Mouse (Mus musculus): ENCODE data around the gene Pde4c. TPM values are rescaled to one million over a fixed set of nuclear protein-coding genes. Genes with fewer than 3 reads are reported as not detected.
A peak's percentile ranks its signal among the peaks of the same experiment; 100 is the strongest.

Gene Pde4c
- polyA plus RNA-seq, 1 experiment from 2014 or later: 0.27 TPM

- Histone ChIP-seq H3K27ac (ENCODE audit: low read depth, low read length) (peak overlapping the region; percentile 99), H3K36me3 (ENCODE audit: control insufficient read depth, insufficient read depth, low read length) (no peaks in the 10 kb centered on the region), H3K27me3 (ENCODE audit: control insufficient read depth, insufficient read depth, low read length) (no peaks in the 10 kb centered on the region), H3K4me2 (ENCODE audit: low read depth, low read length) (peak overlapping the region; percentile 90), H3K9ac (replicated peaks; ENCODE audit: low read depth, low read length) (peak overlapping the region; percentile 100), H3K9me3 (ENCODE audit: control insufficient read depth, low read length) (no peaks in the 10 kb centered on the region), H3K4me3 (ENCODE audit: low read depth, low read length) (peak overlapping the region; percentile 93), H3K4me1 (ENCODE audit: control insufficient read depth, insufficient read depth, low read length) (peaks cover 41% of the 10 kb centered on the region)
- peak; percentile 29 for ATAC-seq (ENCODE audit: low read depth)
- WGBS: 0% methylated on average over 20 of the region's 20 CpGs
Observed at GRCm38 (mm10) chr8:70700555-70700922, 23.0 kb upstream of the Pde4c start.

- no peak for ATAC-seq (ENCODE audit: low read depth)
- H3K9me3 ChIP-seq (ENCODE audit: control insufficient read depth, low read length): no peaks in the 10 kb centered on the region
- H3K36me3 ChIP-seq (ENCODE audit: control insufficient read depth, insufficient read depth, low read length): no peaks in the 10 kb centered on the region
- H3K4me2 ChIP-seq (ENCODE audit: low read depth, low read length): peak overlapping the region; percentile 90
- WGBS: 55% methylated on average over 10 of the region's 10 CpGs
- no peaks in the 10 kb centered on the region for H3K27me3 ChIP-seq (ENCODE audit: control insufficient read depth, insufficient read depth, low read length)
- peaks cover 37% of the 10 kb centered on the region for H3K4me1 ChIP-seq (ENCODE audit: control insufficient read depth, insufficient read depth, low read length)
- H3K27ac ChIP-seq (ENCODE audit: low read depth, low read length): peak overlapping the region; percentile 99
- H3K9ac ChIP-seq (replicated peaks; ENCODE audit: low read depth, low read length): peak overlapping the region; percentile 100
- H3K4me3 ChIP-seq (ENCODE audit: low read depth, low read length): peak overlapping the region; percentile 93
Observed at GRCm38 (mm10) chr8:70701048-70701981, 22.2 kb upstream of the Pde4c start.

GRCm38 (mm10) chr8:70701982-70702841, 21.3 kb upstream of the Pde4c start:
- ATAC-seq (ENCODE audit: low read depth): no peak
- Histone ChIP-seq H3K4me1 (ENCODE audit: control insufficient read depth, insufficient read depth, low read length) (peaks cover 28% of the 10 kb centered on the region), H3K36me3 (ENCODE audit: control insufficient read depth, insufficient read depth, low read length) (no peaks in the 10 kb centered on the region), H3K27ac (ENCODE audit: low read depth, low read length) (no peak overlapping the region), H3K4me3 (ENCODE audit: low read depth, low read length) (peak overlapping the region; percentile 93; the same call in 1 of the 2 replicates), H3K27me3 (ENCODE audit: control insufficient read depth, insufficient read depth, low read length) (no peaks in the 10 kb centered on the region), H3K9ac (replicated peaks; ENCODE audit: low read depth, low read length) (no peak overlapping the region), H3K4me2 (ENCODE audit: low read depth, low read length) (peak overlapping the region; percentile 90), H3K9me3 (ENCODE audit: control insufficient read depth, low read length) (no peaks in the 10 kb centered on the region)
- 83% methylated on average over 2 of the region's 2 CpGs for WGBS

GRCm38 (mm10) chr8:70702842-70703182, 20.7 kb upstream of the Pde4c start:
- Histone ChIP-seq H3K9me3 (ENCODE audit: control insufficient read depth, low read length) (no peaks in the 10 kb centered on the region), H3K27ac (ENCODE audit: low read depth, low read length) (no peak overlapping the region), H3K4me1 (ENCODE audit: control insufficient read depth, insufficient read depth, low read length) (peaks cover 23% of the 10 kb centered on the region), H3K9ac (replicated peaks; ENCODE audit: low read depth, low read length) (no peak overlapping the region), H3K4me2 (ENCODE audit: low read depth, low read length) (peak overlapping the region; percentile 90; the same call in 1 of the 2 replicates), H3K36me3 (ENCODE audit: control insufficient read depth, insufficient read depth, low read length) (no peaks in the 10 kb centered on the region), H3K27me3 (ENCODE audit: control insufficient read depth, insufficient read depth, low read length) (no peaks in the 10 kb centered on the region), H3K4me3 (ENCODE audit: low read depth, low read length) (no peak overlapping the region)
- 92% methylated on average over 3 of the region's 3 CpGs for WGBS
- no peak for ATAC-seq (ENCODE audit: low read depth)

GRCm38 (mm10) chr8:70703287-70703686, 20.2 kb upstream of the Pde4c start, which contains the start of gene Iqcn:
TSS of gene Iqcn (plus strand) at chr8:70703457.
- H3K36me3 ChIP-seq (ENCODE audit: control insufficient read depth, insufficient read depth, low read length): no peaks in the 10 kb centered on the region
- WGBS: 92% methylated on average over 3 of the region's 3 CpGs
- no peak within 1 kb of the TSS for H3K4me3 ChIP-seq (ENCODE audit: low read depth, low read length)
- H3K9ac ChIP-seq (replicated peaks; ENCODE audit: low read depth, low read length): no peak within 1 kb of the TSS
- ATAC-seq (ENCODE audit: low read depth): no peak
- H3K27me3 ChIP-seq (ENCODE audit: control insufficient read depth, insufficient read depth, low read length): no peaks in the 10 kb centered on the region
- H3K4me2 ChIP-seq (ENCODE audit: low read depth, low read length): peak within 1 kb of the TSS; percentile 90
- H3K4me1 ChIP-seq (ENCODE audit: control insufficient read depth, insufficient read depth, low read length): peaks cover 21% of the 10 kb centered on the region
- H3K9me3 ChIP-seq (ENCODE audit: control insufficient read depth, low read length): no peaks in the 10 kb centered on the region
- H3K27ac ChIP-seq (ENCODE audit: low read depth, low read length): no peak within 1 kb of the TSS

- H3K9ac ChIP-seq (replicated peaks; ENCODE audit: low read depth, low read length): no peak overlapping the region
- no peaks in the 10 kb centered on the region for H3K36me3 ChIP-seq (ENCODE audit: control insufficient read depth, insufficient read depth, low read length)
- no peak overlapping the region for H3K4me2 ChIP-seq (ENCODE audit: low read depth, low read length)
- no peaks in the 10 kb centered on the region; the same call in 1 of the 2 replicates for H3K4me1 ChIP-seq (ENCODE audit: control insufficient read depth, insufficient read depth, low read length)
- no peaks in the 10 kb centered on the region for H3K27me3 ChIP-seq (ENCODE audit: control insufficient read depth, insufficient read depth, low read length)
- ATAC-seq (ENCODE audit: low read depth): no peak
- H3K9me3 ChIP-seq (ENCODE audit: control insufficient read depth, low read length): no peaks in the 10 kb centered on the region
- no peak overlapping the region for H3K27ac ChIP-seq (ENCODE audit: low read depth, low read length)
- H3K4me3 ChIP-seq (ENCODE audit: low read depth, low read length): no peak overlapping the region
- WGBS: 93% methylated on average over 14 of the region's 14 CpGs
Observed at GRCm38 (mm10) chr8:70708281-70708680, 15.2 kb upstream of the Pde4c start.

- no peaks in the 10 kb centered on the region for H3K4me1 ChIP-seq (ENCODE audit: control insufficient read depth, insufficient read depth, low read length)
- H3K27ac ChIP-seq (ENCODE audit: low read depth, low read length): no peak overlapping the region
- H3K4me2 ChIP-seq (ENCODE audit: low read depth, low read length): no peak overlapping the region
- 92% methylated on average over 9 of the region's 9 CpGs for WGBS
- no peak for ATAC-seq (ENCODE audit: low read depth)
- H3K4me3 ChIP-seq (ENCODE audit: low read depth, low read length): no peak overlapping the region
- no peaks in the 10 kb centered on the region for H3K9me3 ChIP-seq (ENCODE audit: control insufficient read depth, low read length)
- H3K36me3 ChIP-seq (ENCODE audit: control insufficient read depth, insufficient read depth, low read length): no peaks in the 10 kb centered on the region
- no peaks in the 10 kb centered on the region for H3K27me3 ChIP-seq (ENCODE audit: control insufficient read depth, insufficient read depth, low read length)
- no peak overlapping the region for H3K9ac ChIP-seq (replicated peaks; ENCODE audit: low read depth, low read length)
Observed at GRCm38 (mm10) chr8:70709794-70710193, 13.7 kb upstream of the Pde4c start.

- H3K4me1 ChIP-seq (ENCODE audit: control insufficient read depth, insufficient read depth, low read length): no peaks in the 10 kb centered on the region
- no peak overlapping the region for H3K27ac ChIP-seq (ENCODE audit: low read depth, low read length)
- H3K9me3 ChIP-seq (ENCODE audit: control insufficient read depth, low read length): no peaks in the 10 kb centered on the region
- no peak for ATAC-seq (ENCODE audit: low read depth)
- WGBS: 94% methylated on average over 1 of the region's 1 CpGs
- H3K27me3 ChIP-seq (ENCODE audit: control insufficient read depth, insufficient read depth, low read length): no peaks in the 10 kb centered on the region
- no peak overlapping the region for H3K9ac ChIP-seq (replicated peaks; ENCODE audit: low read depth, low read length)
- no peak overlapping the region for H3K4me2 ChIP-seq (ENCODE audit: low read depth, low read length)
- no peaks in the 10 kb centered on the region for H3K36me3 ChIP-seq (ENCODE audit: control insufficient read depth, insufficient read depth, low read length)
- H3K4me3 ChIP-seq (ENCODE audit: low read depth, low read length): no peak overlapping the region
Observed at GRCm38 (mm10) chr8:70710296-70710695, 13.2 kb upstream of the Pde4c start.

GRCm38 (mm10) chr8:70711041-70711440, 12.5 kb upstream of the Pde4c start:
- WGBS: 86% methylated on average over 11 of the region's 11 CpGs
- H3K4me3 ChIP-seq (ENCODE audit: low read depth, low read length): no peak overlapping the region
- no peaks in the 10 kb centered on the region for H3K27me3 ChIP-seq (ENCODE audit: control insufficient read depth, insufficient read depth, low read length)
- no peak overlapping the region for H3K9ac ChIP-seq (replicated peaks; ENCODE audit: low read depth, low read length)
- no peak for ATAC-seq (ENCODE audit: low read depth)
- no peaks in the 10 kb centered on the region for H3K4me1 ChIP-seq (ENCODE audit: control insufficient read depth, insufficient read depth, low read length)
- no peaks in the 10 kb centered on the region for H3K9me3 ChIP-seq (ENCODE audit: control insufficient read depth, low read length)
- H3K4me2 ChIP-seq (ENCODE audit: low read depth, low read length): no peak overlapping the region
- no peak overlapping the region for H3K27ac ChIP-seq (ENCODE audit: low read depth, low read length)
- no peaks in the 10 kb centered on the region for H3K36me3 ChIP-seq (ENCODE audit: control insufficient read depth, insufficient read depth, low read length)
